Mouse (Mus musculus) embryonic facial prominence, embryonic 13.5 days (tissue): ENCODE results near the gene Susd2. TPM values are rescaled to one million over a fixed set of nuclear protein-coding genes. Genes with fewer than 3 reads are reported as not detected.

ENCODE experiments used
- ATAC-seq: fragments of 200-750 bp; cut with Nextera tagmentation; 2 replicates; pipeline ENCODE4 v1.8.0; 2017; ENCODE audit warnings: low read depth; ENCODE audit not compliant: insufficient number of reproducible peaks, insufficient read depth, low FRiP score, low TSS enrichment
- H3K27ac ChIP-seq: fragments of 300-500 bp; sonication (generic); 2 replicates; pipeline ENCODE4 v1.5.1; 2015; ENCODE audit warnings: moderate library complexity, mild to moderate bottlenecking, inconsistent platforms
- H3K27me3 ChIP-seq: fragments of 300-500 bp; sonication (generic); 2 replicates; pipeline ENCODE4 v1.6.1; 2015; ENCODE audit warnings: mild to moderate bottlenecking, inconsistent platforms
- H3K36me3 ChIP-seq: fragments of 300-500 bp; sonication (generic); 2 replicates; pipeline ENCODE4 v1.6.1; 2015; ENCODE audit warnings: mild to moderate bottlenecking, inconsistent platforms
- H3K4me1 ChIP-seq: fragments of 300-500 bp; sonication (generic); 2 replicates; pipeline ENCODE4 v1.6.1; 2015; ENCODE audit warnings: inconsistent platforms
- H3K4me2 ChIP-seq: fragments of 300-500 bp; sonication (generic); 2 replicates; pipeline ENCODE4 v1.6.1; 2015; ENCODE audit warnings: moderate library complexity, mild to moderate bottlenecking, inconsistent platforms
- H3K4me3 ChIP-seq: fragments of 300-500 bp; sonication (generic); 2 replicates; pipeline ENCODE4 v1.5.1; 2015; ENCODE audit warnings: mild to moderate bottlenecking, inconsistent platforms
- H3K9ac ChIP-seq: fragments of 300-500 bp; sonication (generic); 2 replicates; pipeline ENCODE4 v1.6.1; 2015; ENCODE audit warnings: mild to moderate bottlenecking, inconsistent platforms
- H3K9me3 ChIP-seq: fragments of 300-500 bp; sonication (generic); 2 replicates; pipeline ENCODE4 v1.6.1; 2016; ENCODE audit warnings: inconsistent platforms
- WGBS: fragments of 180-500 bp; shearing (Covaris S2); methylation state at CpG from one replicate; pipeline ENCODE4 v1.1.7; 2015; ENCODE audit warnings: mixed read lengths; 5-methylcytosine and 5-hydroxymethylcytosine counted together
- polyA plus RNA-seq: library from polyadenylated mRNA; unstranded; fragments of >200 nt; fragmentation: Nextera tagmentation; extraction: Ambion mirVana; gene quantifications from 2 replicates; pipeline ENCODE4 v1.2.1, GENCODE M21; 2015

Gene Susd2
- polyA plus RNA-seq, 1 experiment from 2014 or later = 1.6 TPM

GRCm38 (mm10) chr10:75669936-75670335 is 26.1 kb upstream of the Susd2 start:
- Histone ChIP-seq H3K27ac (no peak overlapping the region), H3K4me3 (no peak overlapping the region), H3K9me3 (no peaks in the 10 kb centered on the region), H3K4me2 (no peak overlapping the region), H3K36me3 (peaks cover 39% of the 10 kb centered on the region; the same call in 1 of the 2 replicates), H3K9ac (no peak overlapping the region), H3K27me3 (peaks cover 17% of the 10 kb centered on the region), H3K4me1 (peaks cover 21% of the 10 kb centered on the region)
- ATAC-seq = no peak
- WGBS = 94% methylated on average over 1 of the region's 1 CpGs

DNA sequence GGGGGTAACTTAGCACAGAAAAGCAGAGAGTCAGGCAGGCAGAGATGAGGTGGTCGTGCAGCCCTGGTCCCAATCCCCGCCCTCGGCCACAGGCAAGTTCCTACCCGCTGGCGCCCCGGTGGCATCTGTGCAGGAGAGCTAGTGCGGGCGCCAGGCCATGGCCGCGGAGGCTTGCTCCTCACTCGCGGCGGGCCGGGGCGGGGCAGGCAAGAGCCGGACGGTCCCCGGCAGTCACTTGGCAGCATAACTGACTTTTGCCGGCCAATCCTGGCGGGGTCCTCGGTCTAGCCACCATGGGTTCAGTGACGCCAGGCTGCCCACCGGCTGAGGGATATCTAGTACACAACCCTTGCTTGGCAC is 24.1 kb upstream of the Susd2 start:
- peak overlapping the region; percentile 68 for H3K4me3 ChIP-seq
- no peaks in the 10 kb centered on the region for H3K9me3 ChIP-seq
- ATAC-seq = peak; percentile 48; the same call in 1 of the 2 replicates
- peaks cover 21% of the 10 kb centered on the region for H3K4me1 ChIP-seq
- H3K36me3 ChIP-seq = peaks cover 39% of the 10 kb centered on the region
- peak overlapping the region; percentile 96 for H3K4me2 ChIP-seq
- H3K27me3 ChIP-seq = peaks cover 17% of the 10 kb centered on the region
- peak overlapping the region; percentile 77; the same call in 1 of the 2 replicates for H3K27ac ChIP-seq
- WGBS = 1% methylated on average over 23 of the region's 23 CpGs
- H3K9ac ChIP-seq = peak overlapping the region; percentile 83

GRCm38 (mm10) chr10:75667115-75667910 is 23.5 kb upstream of the Susd2 start:
- H3K27me3 ChIP-seq = peaks cover 17% of the 10 kb centered on the region
- H3K4me2 ChIP-seq = peak overlapping the region; percentile 96
- H3K9ac ChIP-seq = peak overlapping the region; percentile 83
- H3K4me3 ChIP-seq = peak overlapping the region; percentile 68
- WGBS = under 1% methylated on average over 62 of the region's 63 CpGs
- peaks cover 41% of the 10 kb centered on the region for H3K36me3 ChIP-seq
- peak; percentile 73; the same call in 1 of the 2 replicates for ATAC-seq
- no peaks in the 10 kb centered on the region for H3K9me3 ChIP-seq
- H3K27ac ChIP-seq = peak overlapping the region; percentile 77
- peaks cover 21% of the 10 kb centered on the region for H3K4me1 ChIP-seq

DNA sequence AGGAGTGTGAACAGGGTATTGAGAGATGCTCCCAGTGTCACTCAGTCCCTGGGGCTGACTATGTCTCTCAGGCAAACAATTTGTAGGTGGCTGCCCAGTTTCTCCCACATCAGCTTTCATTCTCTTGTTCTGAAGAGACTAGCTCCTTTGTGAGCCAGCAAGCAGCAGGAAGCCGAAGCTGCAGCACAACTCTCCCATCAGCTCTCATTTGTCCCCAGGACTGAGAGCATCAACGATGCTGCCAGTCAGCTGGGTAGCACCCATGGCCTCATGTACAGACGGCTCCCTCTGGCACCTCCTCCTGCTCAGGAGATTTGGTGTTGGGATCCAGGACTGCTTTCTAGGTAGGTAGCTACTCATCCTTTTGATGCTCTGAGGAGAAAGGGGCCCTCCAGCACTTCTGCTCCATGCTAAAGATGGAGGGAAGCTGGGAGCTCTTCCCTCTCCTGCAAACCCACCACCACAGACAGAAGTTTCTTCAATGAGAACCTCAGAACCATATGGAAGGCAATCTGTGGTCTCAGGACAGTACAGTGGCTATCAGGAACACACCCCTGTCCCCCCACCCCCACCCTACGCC is 22.7 kb upstream of the Susd2 start:
- H3K4me2 ChIP-seq = peak overlapping the region; percentile 96
- no peak overlapping the region for H3K27ac ChIP-seq
- peaks cover 21% of the 10 kb centered on the region for H3K4me1 ChIP-seq
- no peaks in the 10 kb centered on the region for H3K9me3 ChIP-seq
- no peak for ATAC-seq
- WGBS = 35% methylated on average over 4 of the region's 4 CpGs
- peak overlapping the region; percentile 68 for H3K4me3 ChIP-seq
- peaks cover 44% of the 10 kb centered on the region for H3K36me3 ChIP-seq
- peak overlapping the region; percentile 83 for H3K9ac ChIP-seq
- H3K27me3 ChIP-seq = peaks cover 17% of the 10 kb centered on the region

- peaks cover 17% of the 10 kb centered on the region for H3K27me3 ChIP-seq
- no peak overlapping the region for H3K4me2 ChIP-seq
- no peak overlapping the region for H3K27ac ChIP-seq
- H3K4me3 ChIP-seq = no peak overlapping the region
- no peak for ATAC-seq
- H3K9me3 ChIP-seq = no peaks in the 10 kb centered on the region
- H3K9ac ChIP-seq = no peak overlapping the region
- WGBS = 91% methylated on average over 6 of the region's 6 CpGs
- H3K4me1 ChIP-seq = peaks cover 21% of the 10 kb centered on the region
- H3K36me3 ChIP-seq = peaks cover 43% of the 10 kb centered on the region
Observed at GRCm38 (mm10) chr10:75664673-75665270, 21.0 kb upstream of the Susd2 start.

DNA sequence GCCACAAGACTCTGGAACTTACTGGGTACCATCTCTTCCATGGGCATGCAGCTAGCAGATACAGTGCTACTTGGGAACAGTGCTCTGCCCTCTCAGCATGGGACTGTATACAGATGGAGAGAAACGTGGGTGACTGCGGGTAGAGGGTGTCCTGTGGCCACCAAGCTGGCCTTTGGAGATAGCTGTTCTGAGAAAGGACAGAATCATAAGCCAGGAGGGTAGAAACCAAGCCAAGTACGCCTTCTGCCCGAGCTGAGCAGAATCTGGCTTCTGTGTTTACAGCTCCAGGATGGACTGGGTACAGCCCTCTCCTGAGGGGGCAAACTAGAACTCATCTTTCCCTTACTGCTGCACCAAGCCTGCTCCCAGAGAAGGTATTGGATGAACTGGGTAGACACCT is 18.8 kb upstream of the Susd2 start:
- Histone ChIP-seq H3K4me2 (no peak overlapping the region), H3K9ac (no peak overlapping the region), H3K9me3 (no peaks in the 10 kb centered on the region), H3K27ac (no peak overlapping the region), H3K36me3 (peaks cover 57% of the 10 kb centered on the region), H3K27me3 (no peaks in the 10 kb centered on the region), H3K4me1 (peaks cover 13% of the 10 kb centered on the region), H3K4me3 (no peak overlapping the region)
- 86% methylated on average over 4 of the region's 4 CpGs for WGBS
- no peak for ATAC-seq

- H3K4me2 ChIP-seq = no peak overlapping the region
- H3K9me3 ChIP-seq = no peaks in the 10 kb centered on the region
- 87% methylated on average over 3 of the region's 3 CpGs for WGBS
- H3K27ac ChIP-seq = no peak overlapping the region
- ATAC-seq = no peak
- no peaks in the 10 kb centered on the region for H3K27me3 ChIP-seq
- H3K36me3 ChIP-seq = peaks cover 64% of the 10 kb centered on the region
- H3K4me1 ChIP-seq = peaks cover 8% of the 10 kb centered on the region
- no peak overlapping the region for H3K4me3 ChIP-seq
- H3K9ac ChIP-seq = no peak overlapping the region
Observed at GRCm38 (mm10) chr10:75661876-75662275, 18.1 kb upstream of the Susd2 start.

- no peak overlapping the region for H3K9ac ChIP-seq
- no peak overlapping the region for H3K4me3 ChIP-seq
- no peak overlapping the region for H3K4me2 ChIP-seq
- H3K27me3 ChIP-seq = no peaks in the 10 kb centered on the region
- peaks cover 3% of the 10 kb centered on the region for H3K4me1 ChIP-seq
- ATAC-seq = no peak
- no peaks in the 10 kb centered on the region for H3K9me3 ChIP-seq
- H3K27ac ChIP-seq = no peak overlapping the region
- peaks cover 68% of the 10 kb centered on the region for H3K36me3 ChIP-seq
- WGBS = 81% methylated on average over 6 of the region's 6 CpGs
Observed at GRCm38 (mm10) chr10:75661381-75661780, 17.6 kb upstream of the Susd2 start.

- no peak overlapping the region for H3K9ac ChIP-seq
- no peak overlapping the region for H3K4me3 ChIP-seq
- peaks cover 90% of the 10 kb centered on the region for H3K36me3 ChIP-seq
- no peak for ATAC-seq
- 94% methylated on average over 7 of the region's 7 CpGs for WGBS
- H3K4me1 ChIP-seq = no peaks in the 10 kb centered on the region
- no peaks in the 10 kb centered on the region for H3K27me3 ChIP-seq
- no peak overlapping the region for H3K4me2 ChIP-seq
- no peak overlapping the region for H3K27ac ChIP-seq
- H3K9me3 ChIP-seq = no peaks in the 10 kb centered on the region
Observed at GRCm38 (mm10) chr10:75657772-75658171, 14.0 kb upstream of the Susd2 start.

DNA sequence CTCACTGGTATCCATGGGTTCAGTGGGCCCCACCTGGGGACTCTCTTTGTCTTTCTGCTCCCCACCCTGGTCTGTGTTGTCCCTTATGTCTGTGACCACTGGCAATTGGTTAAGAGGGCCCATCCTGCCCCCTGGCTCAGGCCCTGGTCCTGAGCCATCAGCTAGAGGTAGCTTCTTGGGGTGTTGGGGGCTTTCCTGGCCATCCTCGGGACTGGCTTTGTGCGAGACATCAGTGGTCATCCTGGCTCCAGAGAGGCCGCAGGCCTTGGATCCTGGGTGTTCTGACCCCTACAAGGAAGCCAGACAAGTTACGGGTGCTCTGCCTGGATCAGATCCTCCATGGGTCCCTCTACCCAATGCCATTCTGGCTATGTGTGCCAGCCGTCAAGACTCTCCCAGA is 13.4 kb upstream of the Susd2 start:
- Histone ChIP-seq H3K9ac (no peak overlapping the region), H3K9me3 (no peaks in the 10 kb centered on the region), H3K4me1 (no peaks in the 10 kb centered on the region), H3K36me3 (peaks cover 90% of the 10 kb centered on the region), H3K27ac (no peak overlapping the region), H3K27me3 (no peaks in the 10 kb centered on the region), H3K4me3 (no peak overlapping the region), H3K4me2 (no peak overlapping the region)
- no peak for ATAC-seq
- 86% methylated on average over 5 of the region's 5 CpGs for WGBS

GRCm38 (mm10) chr10:75654053-75654452 is 10.2 kb upstream of the Susd2 start:
- Histone ChIP-seq H3K4me3 (no peak overlapping the region), H3K36me3 (peaks cover 99% of the 10 kb centered on the region), H3K4me1 (no peaks in the 10 kb centered on the region), H3K27ac (no peak overlapping the region), H3K4me2 (no peak overlapping the region), H3K9me3 (no peaks in the 10 kb centered on the region), H3K9ac (no peak overlapping the region), H3K27me3 (no peaks in the 10 kb centered on the region)
- ATAC-seq = no peak
- WGBS = 92% methylated on average over 4 of the region's 4 CpGs
